Mouse (Mus musculus) induced T-regulatory cell, adult 2 months (primary cell): Measurements from ENCODE around the gene Slc44a2.
"Not testable (repeated sequence)": the region's sequence is repeated elsewhere in the genome, so short reads cannot be mapped to it uniquely, and the experiment has no call there.

Source experiments
- DNase-seq: peaks from one replicate; pipeline ENCODE4 v3.0.0-alpha.2; 2012; ENCODE audit warnings: low read depth

The Slc44a2 gene

DNA sequence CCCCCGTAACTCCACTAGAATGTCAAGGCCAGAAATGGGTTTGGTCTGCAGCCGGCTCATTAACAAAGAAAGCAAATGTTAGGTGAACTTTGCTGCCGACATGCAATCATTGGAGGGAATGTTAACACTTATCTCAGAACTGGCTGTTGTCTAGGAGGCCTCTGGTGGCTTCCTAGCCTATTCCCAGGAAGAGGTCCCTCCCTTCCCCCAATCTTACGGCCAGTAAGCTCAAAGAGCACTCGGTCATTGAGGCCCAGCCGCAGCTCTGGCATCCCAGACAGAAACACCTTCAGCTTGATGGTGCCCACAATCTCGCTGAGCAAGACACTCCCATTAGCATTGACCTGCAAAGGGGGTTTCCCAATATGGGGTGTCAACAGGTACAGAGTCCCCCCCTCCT is 15.4 kb upstream of the Slc44a2 start:
- no peak for DNase-seq

DNA sequence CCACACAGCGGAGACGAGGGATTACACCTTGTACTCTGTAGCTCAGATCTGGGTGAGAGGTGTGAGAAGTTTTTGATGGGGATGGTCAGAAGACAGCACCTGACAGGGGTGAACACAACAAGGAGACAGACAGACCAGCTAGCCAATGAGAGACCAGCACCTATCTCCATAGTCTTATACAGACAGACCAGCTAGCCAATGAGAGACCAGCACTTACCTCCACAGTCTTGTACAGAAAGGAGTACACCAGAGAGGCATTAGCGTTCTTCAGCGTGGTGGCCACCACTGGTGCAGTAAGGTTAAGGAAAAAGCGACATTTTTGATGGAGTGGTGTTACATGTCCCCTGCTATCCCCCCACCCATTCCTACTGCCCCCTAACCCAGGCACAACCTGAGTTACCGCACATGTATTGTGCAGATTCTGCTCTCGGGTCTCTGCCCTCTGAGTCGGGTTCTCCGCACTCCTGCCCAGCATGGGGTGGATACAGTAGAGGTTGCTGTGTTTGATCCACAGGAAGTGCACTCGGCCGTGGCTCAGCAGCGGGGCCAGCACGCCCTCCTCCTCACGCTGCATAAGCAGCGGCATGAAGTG is 11.3 kb upstream of the Slc44a2 start:
- peak; percentile 88 for DNase-seq

DNA sequence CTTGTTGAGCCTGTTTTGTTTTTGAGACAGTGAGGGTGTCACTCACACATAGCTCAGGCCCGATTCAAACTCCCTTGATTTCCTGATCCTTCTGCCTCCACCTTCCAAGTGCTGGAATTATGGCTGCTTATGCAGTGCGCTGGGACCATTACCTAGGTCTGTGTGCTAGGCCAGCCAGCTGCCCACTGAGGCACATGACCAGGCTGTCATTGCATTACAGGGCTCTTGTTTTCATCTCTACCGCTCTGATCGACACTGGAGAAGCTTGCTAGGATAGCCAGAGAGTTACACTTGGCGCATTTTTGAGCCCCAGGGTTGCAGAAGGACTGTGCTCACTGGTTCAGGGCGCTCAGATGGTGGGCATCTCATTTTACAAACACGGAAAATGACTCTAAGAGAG is 8.8 kb upstream of the Slc44a2 start:
- DNase-seq: no peak

DNA sequence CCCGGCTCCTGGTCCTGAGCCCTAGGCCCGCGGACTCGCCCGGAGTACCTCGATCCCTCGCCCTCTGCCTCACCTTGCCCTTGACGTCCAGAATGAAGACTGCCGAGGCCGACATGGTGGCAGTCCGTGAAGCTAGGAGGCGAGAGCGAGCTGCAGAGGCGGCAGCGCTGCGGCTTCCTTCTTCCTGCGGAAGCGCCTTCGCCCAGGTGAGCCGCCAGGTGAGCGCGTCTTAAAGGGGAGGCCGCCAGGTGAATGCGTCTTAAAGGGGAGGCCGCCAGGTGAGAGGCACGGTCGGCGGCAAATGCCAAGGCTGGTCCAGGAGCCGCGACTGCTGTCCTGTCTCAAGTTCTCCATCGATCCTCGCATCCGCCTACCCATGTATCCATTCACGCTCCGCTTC is 8.4 kb upstream of the Slc44a2 start, which contains the start of gene Ap1m2:
Gene Ap1m2 (minus strand): TSS at position 204 of the 400 bp plus-strand sequence.
- DNase-seq: no peak

DNA sequence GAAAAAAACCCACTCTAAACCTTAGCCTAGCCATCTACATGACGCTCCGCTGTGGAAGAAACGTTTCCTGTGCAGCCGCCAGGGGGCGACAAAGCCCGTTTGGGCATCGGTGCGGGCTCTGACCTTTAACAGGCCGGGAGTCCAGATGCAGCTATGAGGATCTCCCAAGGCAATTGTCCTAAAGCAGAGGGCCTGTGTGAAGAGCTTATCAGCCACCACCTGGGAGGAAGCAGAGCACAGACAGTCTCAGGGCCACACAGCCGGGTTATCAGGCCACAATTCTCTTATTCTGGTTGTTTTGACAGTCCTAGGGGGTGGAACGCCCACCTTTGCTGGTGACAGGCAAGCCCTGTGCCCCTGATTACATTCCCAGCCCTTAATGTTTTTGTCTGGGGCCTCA is 7.1 kb upstream of the Slc44a2 start:
- peak; percentile 92 for DNase-seq

DNA sequence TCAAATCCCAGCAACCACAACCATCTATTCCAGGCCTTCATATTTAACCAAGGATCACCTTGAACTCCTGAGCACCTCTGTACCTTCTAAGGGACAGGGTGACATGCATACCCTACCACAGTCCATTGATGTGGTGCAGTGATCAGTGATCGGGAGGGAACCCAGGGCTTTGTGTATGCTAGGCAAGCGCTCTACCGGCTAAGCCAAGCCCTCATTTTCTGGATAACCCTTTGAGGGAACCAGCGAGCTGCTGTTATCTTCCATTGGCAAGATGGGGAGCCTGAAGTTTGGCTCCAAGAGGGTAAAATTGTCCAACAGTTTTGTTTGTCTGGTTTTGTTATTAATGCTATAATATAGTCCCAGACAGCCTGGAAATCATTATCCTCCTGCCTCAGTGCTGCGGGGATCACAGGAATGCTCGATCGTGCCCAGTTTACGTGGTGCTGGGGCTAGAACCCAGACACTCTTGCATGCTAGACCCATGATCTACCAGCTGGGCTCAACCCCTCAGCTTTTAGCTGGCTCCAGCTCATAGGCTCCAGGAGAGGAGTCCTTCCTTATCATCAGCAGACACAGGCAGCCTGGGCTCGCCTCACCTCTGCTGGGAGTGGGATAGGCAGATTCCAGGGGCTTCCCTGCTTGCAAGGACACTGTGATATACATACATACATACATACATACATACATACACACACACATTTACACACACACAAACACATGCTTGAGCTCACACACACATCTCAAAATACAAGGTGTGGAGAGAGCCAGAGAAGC is 5.9 kb upstream of the Slc44a2 start:
- no peak for DNase-seq

DNA sequence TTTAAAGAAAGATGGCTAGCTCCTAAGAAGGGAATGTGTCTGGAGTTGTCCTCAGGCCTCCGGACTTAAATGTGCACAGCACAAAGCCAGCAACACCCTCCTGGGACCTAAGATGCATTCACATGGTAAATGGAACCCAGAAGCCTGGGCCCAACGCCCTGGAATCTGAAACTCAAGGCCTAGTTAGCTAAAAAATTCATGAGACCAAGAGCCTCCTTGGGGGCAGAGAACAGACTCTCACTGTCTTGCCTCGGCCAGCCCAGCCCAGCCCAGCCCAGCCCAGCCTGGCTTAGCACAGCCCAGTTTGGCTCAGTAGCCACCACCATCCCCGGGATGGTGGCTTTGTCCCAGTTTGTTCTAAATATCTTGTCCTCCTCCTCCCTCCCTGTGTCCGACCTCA is 5.1 kb upstream of the Slc44a2 start:
- no peak for DNase-seq

DNA sequence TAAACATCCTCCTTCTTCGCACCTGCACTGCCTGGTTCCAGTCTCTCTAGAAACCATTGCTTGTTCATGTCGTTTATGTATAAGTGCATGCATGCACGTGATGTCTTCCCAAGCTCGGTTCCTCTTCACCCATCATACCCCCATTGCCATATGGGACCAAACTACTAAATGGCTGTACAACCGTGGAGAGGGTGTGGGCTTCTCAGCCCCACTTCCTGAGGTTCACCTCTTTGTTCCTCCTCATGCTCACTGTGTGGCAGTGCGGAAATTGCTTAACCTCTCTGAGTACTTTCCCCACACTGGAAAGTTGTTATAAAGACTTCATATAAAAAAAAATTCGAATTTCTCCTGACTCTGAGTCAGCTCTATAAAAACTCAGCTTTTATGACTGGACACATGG is 3.8 kb upstream of the Slc44a2 start:
- DNase-seq: peak; percentile 64

DNA sequence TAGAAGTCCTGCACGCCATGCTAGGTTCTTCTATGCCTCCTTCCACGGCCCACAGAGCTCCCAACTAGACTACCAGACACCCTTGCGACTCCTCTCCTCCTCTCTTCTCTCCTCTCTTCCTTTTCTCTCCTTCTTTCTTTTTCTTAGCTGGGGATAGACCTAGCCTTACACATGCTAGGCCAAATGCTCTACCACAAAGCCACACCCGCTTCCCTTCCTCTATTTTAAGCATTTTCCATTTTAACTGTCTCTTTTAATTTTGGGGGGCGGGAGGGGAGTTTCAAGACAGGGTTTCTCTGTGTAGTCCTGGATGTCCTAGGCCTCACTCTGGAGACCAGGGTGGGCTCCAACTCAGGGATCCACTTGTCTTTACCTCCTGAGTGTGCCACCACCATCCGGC is 1.7 kb upstream of the Slc44a2 start:
- DNase-seq: peak; percentile 48

DNA sequence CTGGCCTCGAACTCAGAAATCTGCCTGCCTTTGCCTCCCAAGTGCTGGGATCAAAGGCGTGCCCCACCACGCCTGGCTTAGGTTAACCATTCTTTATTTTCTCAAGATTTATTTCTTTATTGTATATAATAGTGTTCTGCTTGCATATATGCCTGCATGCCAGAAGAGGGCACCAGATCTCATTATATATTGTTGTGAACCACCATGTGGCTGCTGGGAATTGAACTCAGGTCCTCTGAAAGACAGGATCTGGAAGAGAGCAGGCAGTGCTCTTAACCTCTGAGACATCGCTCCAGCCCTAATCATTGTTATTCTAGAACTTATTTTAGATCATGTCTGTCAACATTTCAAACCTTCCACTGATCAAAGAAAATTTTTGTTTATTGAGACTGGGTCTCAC is 995 bp upstream of the Slc44a2 start:
- peak; percentile 41 for DNase-seq

DNA sequence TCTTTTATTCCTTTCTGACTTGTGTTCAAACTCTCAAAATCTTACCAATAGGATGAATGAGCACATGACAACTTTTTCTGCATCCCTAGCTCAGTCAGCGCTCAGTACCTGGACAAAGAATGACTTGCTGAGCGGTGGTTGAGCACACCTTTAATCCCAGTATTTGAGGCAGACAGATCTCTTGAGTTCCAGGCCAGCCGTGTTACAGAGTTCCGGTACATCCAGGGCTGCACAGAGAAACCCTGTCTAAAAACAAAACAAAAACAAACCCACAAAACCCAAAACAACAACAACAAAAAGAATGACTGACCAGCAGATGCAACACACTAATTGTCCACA is 249 bp upstream of the Slc44a2 start:
- no peak for DNase-seq

DNA sequence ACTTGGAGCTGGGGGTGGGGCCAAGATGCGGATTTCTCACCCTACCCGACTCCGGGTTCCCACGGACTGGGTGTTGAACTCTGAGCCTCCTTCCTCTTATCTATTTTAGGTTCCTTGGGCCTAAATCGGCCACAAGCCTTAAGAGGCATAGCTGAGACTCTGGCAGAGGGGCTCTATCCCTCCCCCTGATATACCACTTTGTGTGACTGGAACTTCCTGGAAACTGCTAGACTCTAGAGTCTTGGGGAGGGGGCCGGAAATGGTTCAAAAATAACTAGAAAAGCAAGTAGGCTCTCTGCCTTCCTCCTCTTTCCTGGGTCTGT is 976 bp downstream of the Slc44a2 start:
- DNase-seq: peak; percentile 84

DNA sequence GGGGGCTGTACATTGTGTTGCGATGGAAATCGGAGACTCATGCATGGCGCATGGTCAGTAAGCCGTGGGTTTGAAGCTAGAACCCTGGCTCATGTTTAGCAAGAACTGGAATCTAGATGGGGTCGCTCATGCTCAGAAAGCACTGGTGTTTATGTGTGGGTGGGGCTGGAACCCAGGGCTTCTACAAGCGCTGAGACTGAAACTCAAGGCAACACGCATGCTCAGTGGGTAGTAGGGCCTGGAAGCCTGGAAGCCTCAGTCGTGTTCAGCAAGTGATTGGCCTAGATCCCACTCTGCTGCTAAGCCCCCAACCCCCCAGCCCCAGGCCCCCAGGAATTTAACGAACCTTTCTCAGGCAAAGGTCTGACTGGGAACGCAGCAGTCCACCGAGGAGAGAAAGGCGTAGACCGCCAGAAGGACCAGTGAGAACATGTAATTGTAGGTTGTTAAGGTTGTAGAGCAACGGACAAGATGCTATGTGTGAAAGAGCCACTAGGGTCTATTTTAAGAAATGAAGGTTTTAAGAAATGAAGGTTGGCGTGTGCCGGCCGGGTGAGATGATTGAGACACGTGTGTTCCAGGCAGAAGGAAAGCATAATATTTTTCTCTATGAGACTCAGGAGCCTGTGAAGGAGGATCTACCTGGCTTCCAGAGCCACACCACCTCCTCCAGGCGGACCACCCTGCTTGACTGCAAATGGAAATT is 1.9 kb downstream of the Slc44a2 start:
- DNase-seq: peak; percentile 76

DNA sequence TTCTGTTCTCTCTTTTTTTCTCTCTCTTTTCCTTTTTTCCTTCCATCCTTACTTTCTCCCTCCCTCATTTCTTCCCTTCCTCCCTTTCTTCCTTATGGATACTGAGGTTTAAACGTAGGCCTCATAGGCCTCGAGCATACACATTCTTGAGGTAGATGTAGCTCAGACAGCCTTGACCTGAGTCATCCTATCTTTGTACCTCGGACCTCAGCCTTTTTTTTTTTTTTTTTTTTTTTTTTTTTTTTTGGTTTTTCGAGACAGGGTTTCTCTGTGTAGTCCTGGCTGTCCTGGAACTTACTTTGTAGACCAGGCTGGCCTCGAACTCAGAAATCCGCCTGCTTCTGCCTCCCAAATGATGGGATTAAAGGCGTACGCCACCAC is 2.4 kb downstream of the Slc44a2 start:
- DNase-seq: not testable (repeated sequence)

DNA sequence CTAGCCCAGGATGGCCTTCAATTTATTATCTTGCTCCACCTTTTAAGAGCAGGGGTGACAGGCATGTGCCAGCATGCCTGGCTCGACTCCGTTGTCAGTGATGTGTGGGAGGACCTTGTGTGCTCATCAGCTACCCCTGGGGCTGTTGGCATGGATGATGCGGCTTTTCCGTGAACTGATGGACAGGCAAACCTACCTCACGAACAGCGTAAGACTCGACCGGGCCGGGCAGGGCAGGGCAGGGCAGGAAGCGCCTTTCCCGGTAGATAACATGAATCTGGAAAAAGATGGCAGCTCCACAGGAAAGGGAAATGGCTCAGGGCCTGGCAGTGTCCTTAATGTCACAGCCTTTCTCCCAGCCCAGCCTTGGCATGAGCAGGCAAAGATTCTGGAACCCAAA is 3.8 kb downstream of the Slc44a2 start:
- peak; percentile 36 for DNase-seq

DNA sequence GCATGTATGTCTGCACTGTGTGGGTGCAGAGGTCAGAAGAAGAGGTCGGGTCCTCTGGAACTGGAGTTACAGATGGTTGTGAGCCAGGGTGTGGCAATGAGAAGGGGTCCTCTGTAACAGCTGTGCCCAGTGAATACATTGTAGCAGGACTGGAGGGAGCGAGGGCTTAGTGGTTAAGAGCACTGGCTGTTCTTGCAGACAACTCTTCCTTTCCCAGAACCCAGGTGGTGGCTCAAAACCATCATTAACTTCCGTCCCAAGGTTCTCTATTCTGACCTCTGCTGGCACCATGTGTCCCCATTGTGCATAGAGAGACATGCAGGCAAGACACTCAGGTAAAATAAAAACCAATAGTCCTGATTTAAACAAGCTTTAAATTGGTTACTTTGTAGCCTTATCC is 7.1 kb downstream of the Slc44a2 start:
- DNase-seq: no peak

DNA sequence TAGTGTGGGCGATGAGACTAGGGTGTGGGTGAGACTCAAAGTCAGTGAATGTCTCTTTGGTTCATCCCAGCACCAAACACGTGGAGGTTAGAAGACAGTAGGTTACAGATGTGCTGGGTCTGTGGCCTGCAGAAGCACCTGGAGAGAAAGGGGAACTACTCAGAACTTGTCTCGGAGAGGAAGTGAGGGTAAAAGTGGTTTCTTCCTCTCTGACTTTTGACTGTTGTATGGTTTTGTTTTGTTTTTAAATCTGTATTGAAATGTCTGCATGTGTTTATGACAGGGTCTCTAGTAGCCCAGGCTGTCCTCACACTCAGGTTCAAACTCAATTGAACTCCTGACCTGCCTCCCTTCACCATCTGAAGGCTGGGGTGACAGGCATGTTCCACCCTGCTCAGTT is 7.5 kb downstream of the Slc44a2 start:
- peak; percentile 83 for DNase-seq

DNA sequence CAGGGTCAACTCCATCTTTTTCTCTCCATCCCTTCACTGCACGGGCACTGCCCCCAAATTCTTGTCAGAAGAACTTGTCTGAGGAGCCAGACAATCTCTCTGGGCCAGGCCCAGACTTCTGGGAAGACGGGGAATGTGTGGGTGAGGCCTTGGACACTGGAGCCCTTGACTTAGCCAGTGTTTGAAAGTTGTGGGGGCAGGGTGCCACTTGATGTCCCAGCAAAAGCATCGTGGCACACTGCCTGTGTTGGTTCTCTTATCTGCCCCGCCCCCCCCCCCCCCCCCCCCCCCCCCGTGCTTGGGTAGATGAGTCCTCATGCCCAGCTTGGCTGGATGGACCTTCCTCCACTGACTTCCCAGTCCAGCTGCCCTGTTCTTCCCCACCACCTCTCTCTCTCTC is 8.5 kb downstream of the Slc44a2 start:
- DNase-seq: no peak

DNA sequence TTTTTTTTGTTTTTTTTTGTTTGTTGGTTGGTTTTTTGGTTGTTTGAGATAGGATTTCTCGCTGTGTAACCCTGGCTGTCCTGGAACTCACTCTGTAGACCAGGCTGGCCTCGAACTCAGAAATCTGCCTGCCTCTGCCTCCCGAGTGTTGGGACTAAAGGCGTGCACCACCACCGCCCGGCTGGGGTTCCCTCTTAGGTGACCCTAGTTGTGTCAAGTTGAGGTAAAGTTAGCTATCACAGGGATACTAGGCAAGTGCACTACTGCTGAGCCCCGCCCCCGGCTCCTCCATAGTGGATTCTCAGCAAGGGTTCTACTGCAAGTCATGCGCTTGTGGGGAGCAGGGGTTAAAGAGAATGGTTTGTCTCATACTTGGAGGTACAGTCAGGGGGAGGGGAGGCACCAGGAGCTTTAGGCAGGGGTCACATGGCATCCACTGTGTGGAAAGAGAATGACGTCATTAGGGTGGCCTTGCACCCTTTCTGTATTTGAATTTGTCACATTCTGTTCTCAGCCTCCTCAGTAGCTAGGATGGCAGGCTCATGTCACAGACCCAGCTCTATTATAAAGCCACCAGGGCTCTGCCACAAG is 9.3 kb downstream of the Slc44a2 start:
- DNase-seq: peak; percentile 63

DNA sequence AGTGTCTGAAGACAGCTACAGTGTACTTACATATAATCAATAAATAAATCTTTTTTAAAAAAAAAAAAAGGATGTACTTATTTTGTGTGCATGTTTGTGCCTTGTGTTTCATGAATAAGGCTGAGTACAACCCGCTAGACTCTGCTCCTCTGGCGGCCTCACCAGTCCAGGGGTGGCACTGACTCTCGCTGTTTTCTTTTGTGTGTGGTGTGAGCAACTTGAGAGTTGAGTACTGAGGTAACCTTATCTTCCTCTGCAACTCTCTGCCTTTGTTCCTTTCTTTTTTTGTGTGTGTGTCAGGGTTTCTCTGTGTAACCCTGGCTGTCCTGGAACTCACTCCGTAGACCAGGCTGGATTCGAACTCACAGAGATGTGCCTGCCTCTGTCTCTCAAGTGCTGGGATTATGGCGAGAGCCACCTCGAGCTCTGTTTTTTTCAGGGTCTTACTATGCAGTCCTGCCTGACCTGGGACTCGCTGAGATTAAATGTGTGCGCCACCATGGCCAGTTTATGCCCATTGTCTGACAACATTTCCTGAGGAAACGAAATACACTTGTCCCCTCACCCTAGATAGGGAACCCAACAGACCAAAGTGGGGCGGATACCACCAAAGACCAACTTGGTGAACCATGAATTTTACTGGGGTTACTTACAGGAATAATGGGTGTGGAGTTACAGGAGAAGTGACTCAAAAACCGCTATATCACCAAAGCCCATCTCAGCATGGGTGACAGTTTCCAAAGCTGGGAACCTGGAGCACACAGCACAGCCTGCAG is 11.1 kb downstream of the Slc44a2 start:
- DNase-seq: peak; percentile 46

DNA sequence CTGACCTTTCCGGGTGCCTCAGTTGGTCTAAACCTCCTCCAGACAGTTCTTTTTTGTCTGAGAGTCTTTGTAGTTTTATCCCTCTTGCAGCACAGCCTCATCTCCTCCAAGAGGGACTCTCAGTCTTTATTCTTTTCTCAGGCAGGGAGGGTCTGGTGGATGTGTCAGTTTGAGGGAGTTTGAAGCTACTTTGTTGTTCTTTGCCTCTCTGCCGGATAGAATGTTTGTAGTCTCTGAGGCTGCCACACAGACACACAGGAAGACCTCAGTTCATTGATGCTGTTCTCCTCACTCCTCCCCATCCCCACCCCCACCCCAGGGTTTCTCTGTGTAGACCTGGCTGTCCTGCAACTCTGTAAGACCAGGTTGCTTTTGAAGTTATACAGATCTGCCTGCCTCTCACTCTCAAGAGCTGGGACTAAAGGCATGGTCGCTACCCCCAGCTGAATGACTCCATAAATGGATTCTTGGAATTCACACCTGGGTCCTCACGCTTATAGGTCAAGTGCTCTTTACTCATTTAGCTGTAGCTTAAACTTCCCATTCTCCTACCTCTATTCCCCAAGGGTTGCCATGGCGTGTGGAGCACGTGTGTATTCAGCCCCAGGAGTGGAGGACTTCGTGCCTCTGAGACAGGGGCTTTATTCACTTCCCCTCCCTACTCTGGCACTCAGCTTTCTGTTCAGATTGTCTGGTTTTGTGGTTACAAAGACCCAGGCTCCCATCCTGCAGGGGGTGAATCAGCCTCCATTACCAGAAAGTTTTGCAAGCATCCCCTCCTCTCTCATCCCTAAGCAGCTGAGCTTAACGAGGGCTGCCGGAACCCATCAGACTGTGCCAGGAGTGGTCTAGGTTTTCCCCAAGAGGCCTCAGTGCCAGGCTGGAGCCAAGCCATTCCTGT is 11.9 kb downstream of the Slc44a2 start:
- DNase-seq: peak; percentile 54
